Mouse (Mus musculus) E14TG2a.4 (cell line): Measurements from ENCODE around the gene Elp5.

Source experiments
- CTCF ChIP-seq: conservative IDR thresholded peaks from 2 replicates; pipeline ENCODE4 v1.5.1; 2014; ENCODE audit warnings: low read length
- POU5F1 ChIP-seq: IDR thresholded peaks from 2 replicates; pipeline ENCODE4 v1.6.1; 2014; ENCODE audit warnings: low read length, borderline replicate concordance

DNA sequence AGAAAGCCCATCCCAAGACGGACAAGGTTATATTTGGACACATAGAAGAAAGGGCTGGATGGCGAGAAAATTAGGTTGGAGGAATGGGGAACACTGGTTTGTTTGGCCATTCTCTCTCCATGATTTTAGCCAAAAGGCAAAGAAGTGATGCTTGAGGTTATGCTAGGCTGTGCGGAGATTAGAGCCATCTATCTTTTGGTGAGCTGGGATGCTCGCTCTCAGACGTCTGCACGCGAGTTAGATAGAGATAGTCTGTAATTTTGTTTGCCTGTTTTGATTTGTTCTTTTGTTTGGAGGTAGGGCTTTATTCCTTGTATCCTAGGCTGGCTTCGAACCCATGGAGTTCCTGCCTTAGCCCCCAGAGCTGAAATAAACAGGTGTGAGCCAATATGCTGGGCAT is 18.8 kb upstream of the Elp5 start:
- TF ChIP-seq POU5F1 (no peak), CTCF (no peak)
